Mouse (Mus musculus) thymus, adult 2 months (tissue): ENCODE measurements at regions not wholly inside any gene's neighbourhood (a gene's known extent, or its start where the extent isn't known, plus 50 kb on each side); places are given as distances from the start of the nearest gene placed in this dataset.

Experiments
- CTCF ChIP-seq: fragments of 200-500 bp; IDR thresholded peaks from 2 replicates; pipeline ENCODE4 v1.5.1; 2012; ENCODE audit warnings: mild to moderate bottlenecking, control low read depth, low read length, moderate library complexity, borderline replicate concordance; ENCODE audit not compliant: control insufficient read depth, poor library complexity, insufficient read depth; ENCODE audit errors: extremely low read depth
- POLR2A ChIP-seq: fragments of 200-500 bp; IDR thresholded peaks from 2 replicates; pipeline ENCODE4 v1.6.1; 2012; ENCODE audit warnings: mild to moderate bottlenecking, low read length, control low read depth, moderate library complexity; ENCODE audit not compliant: control insufficient read depth, poor library complexity, insufficient read depth; ENCODE audit errors: extremely low read depth

DNA sequence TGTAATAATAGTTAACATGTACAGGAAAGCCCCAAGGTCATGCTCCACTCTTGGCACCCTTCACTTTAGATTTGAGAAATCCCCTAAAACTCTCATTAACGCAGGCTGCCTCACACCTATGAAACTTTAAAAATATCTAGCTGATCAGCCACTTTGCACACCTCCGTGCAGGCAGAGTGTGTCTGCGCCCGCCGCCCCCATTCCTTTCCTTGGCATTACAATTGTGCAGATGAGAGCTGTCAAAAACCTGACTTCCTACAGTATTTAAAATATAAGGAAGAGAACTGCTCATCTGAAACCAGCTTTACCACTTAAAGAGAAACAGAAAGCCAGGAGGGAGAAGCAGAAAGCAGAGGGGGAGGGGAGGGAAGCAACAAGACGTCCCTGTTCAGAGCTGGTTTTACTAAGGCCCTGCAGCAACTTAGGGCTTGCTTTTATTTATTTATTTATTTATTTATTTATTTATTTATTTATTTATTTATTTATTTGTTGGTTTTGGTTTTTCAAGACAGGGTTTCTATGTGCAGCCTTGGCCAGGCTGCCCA lies 496.5 kb downstream of the Tmem114 start:
- TF ChIP-seq CTCF (no peak), POLR2A (no peak)
